Mouse (Mus musculus) erythroblast, adult 5-6 weeks (primary cell): ENCODE data around the gene Rab36. TPM values are rescaled to one million over a fixed set of nuclear protein-coding genes. Genes with fewer than 3 reads are reported as not detected.
"Not testable (repeated sequence)": the region's sequence is repeated elsewhere in the genome, so short reads cannot be mapped to it uniquely, and the experiment has no call there.

Experiments
- ATAC-seq: replicated peaks from 2 replicates; pipeline ENCODE4 v1.8.0; 2016; ENCODE audit warnings: moderate number of reproducible peaks, mild to moderate bottlenecking, moderate TSS enrichment, inconsistent platforms; ENCODE audit not compliant: poor library complexity, low FRiP score, severe bottlenecking
- total RNA-seq, 2 experiments: library from RNA; stranded (forward) in 1 of 2; stranded (reverse) in 1 of 2; fragments of 150-400 nt in 1 of 2; fragments of 200-764, 138-1000 nt in 1 of 2; gene quantifications; 2 replicates each; pipeline versions ENCODE4 v1.2.3 to v1.2.4; 2015 to 2017; ENCODE audit warnings: low replicate concordance in 2 of 2

Gene Rab36
- total RNA-seq, 2 experiments from 2014 or later = 1.4 TPM; not detected in 1

DNA sequence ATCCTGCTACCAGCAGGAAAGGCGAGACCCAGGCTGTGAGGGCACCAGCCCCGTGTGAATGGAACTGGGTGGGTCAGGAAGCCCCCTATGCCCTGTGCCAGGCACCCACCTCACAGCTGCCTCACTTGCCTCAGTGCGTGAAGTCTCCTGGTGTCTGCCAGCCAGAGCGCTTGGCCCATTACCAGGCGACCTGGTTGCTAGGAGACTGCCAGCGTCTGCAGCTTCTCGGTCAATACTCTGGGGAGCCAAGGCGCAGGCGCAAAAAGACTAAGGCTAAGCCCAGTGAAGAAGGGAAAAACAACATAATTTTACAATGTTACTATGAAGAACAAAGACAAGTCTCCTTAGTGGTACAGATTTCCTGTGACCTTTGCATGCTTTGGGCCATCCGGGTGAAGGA is 4.5 kb upstream of the Rab36 start, which contains the start of gene Rsph14:
Gene Rsph14 (minus strand): TSS at position 192 of the 400 bp plus-strand sequence.
- no peak for ATAC-seq

DNA sequence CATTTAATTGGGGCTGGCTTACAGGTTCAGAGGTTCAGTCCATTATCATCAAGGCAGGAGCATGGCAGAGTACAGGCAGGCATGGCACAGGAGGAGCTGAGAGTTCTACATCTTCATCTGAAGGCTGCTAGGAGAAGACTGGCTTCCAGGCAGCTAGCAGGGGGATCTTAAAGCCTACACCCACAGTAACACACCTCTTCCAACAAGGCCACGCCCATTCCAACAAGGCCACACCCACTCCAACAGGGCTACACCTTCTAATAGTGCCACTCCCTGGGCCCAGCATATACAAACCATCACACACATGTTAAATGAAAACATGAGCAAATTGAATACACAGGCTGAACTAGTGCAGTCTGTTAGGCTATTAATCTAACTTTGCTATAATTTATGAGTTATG is 5.2 kb downstream of the Rab36 start:
- ATAC-seq = not testable (repeated sequence)

DNA sequence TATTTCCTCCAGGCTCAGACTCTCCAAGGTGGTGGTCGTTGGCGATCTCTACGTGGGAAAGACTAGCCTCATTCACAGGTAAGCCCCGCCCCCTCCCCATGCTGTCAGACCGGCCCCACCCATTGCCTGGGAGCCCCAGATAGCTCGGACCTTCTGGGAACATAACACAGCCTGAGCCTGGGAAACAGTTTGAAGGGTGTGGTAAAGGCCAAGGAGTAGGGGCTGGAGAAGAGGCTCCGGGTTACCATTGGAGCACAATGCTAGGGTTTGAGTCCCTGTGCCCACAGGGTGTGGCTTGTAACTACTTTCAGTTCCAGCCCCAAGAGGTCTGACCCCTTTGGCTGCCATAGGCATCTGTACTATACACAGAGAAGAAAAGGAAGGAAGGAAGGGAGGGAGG is 7.6 kb downstream of the Rab36 start:
- no peak for ATAC-seq

- ATAC-seq = no peak
These were observed 9.0 kb downstream of the Rab36 start for GRCm38 (mm10) chr10:75045831-75046230.

- ATAC-seq = no peak
These were observed 11.9 kb downstream of the Rab36 start for GRCm38 (mm10) chr10:75048711-75049110.

DNA sequence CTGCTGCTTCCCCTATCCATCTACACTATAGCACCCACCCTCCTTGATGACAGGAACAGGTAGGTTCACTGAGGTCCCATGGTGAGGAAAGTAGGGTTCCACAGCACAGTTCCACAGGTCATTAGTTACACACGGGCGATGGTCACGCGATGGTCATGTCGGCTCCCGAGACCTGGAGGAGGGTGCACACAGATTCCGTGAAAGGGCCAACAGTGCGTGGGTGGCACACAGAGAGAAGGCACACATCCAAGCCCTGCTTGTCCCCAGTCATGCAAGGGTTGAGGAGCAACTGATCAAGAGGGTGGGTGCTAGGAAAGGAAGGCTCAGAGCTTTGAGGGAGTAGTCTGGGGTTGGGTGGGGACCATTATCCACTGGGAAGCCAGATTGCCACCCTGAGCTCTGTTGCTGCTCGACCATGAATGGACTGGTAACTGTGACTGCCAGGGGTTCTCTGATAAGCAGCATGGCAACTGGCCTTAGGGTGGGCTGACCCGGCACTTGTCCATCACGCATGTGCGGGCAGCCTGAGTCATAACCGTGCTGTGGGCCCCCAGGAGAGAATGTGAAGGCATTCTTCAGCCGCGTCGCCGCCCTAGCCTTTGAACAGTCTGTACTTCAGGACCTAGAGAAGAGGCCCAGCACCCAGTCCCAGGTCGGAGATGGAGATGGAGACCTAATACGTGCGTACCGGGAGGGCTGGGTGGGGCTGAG is 14.7 kb downstream of the Rab36 start:
- no peak for ATAC-seq

DNA sequence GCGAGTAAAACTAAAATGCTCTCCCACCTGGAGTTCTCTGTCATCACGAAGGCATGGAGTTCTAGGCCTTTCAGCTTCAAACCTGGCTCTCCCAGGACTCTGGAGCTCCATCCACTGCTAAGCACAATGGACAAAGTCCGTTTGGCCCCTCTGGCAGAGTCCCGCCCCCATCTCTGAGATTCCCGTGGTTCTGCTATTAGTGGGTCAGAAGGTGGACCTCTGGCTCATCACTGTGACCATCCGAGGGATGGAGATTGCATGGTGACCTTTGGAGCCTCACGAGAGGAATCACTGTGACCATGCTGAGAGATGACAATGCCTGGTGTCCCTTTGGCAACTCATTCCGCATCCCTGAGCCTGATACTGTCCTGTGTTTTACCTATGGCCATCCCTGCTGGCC is 16.0 kb downstream of the Rab36 start:
- no peak for ATAC-seq

DNA sequence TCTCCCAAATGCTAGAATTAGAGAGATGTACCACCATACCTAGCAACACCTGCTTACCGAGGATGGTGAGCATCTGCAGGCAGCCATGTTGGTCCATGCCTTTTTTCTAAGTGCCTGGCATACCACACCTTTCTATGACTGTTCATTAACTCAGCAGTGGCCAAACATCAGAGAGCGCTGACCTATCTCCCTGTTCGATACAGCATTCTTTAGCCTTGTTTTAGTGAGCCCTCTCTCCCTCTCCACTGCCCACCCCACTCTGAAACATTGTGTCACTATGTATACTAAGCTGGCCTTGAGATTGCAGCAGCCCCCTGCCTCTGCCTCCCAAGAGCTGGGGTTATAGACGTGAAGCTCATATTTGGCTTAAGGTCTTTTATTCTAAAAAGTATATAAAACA is 16.8 kb downstream of the Rab36 start:
- ATAC-seq = no peak

- no peak for ATAC-seq
These were observed 17.3 kb downstream of the Rab36 start for GRCm38 (mm10) chr10:75054125-75054524.

DNA sequence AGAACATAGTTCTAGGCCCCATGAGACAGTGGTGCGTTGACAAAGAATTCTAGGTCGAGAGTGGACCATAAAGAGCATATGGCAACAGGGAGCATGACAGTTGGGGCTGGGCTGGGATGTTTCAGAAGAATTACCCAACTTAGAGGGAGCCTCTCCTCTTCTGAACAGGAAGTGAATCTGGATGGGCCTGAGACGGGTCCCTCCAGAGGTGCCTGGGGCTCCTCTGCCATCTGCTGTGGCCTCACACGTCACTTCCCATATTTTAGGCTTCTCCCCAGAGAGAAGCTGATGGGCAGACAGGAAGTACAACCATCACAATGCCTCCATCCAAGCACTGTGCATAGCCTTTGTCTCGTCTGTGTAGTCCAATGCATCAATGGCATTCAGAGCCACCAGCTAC is 18.8 kb downstream of the Rab36 start:
- ATAC-seq = no peak

DNA sequence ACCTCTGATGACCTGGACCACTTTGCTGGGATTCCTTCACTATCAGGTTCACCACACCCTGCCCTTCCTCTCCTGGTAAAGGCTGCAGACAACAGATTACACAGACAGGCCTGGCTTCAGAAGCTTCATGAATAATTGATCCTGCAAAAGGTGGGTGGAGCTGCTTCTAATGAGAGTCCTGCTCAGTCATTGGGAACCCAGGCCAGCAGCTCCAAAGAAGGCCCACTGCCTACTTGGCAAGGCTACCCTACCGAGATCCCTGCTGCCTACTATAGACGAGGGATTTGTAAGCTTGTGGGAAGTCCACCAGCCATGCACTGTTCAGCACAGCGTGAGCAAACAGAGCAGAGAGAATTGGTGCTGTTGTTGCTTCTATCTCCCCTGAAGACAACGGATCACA is 19.4 kb downstream of the Rab36 start:
- no peak for ATAC-seq

- ATAC-seq = no peak
These were observed 21.5 kb downstream of the Rab36 start for GRCm38 (mm10) chr10:75058336-75058735.

DNA sequence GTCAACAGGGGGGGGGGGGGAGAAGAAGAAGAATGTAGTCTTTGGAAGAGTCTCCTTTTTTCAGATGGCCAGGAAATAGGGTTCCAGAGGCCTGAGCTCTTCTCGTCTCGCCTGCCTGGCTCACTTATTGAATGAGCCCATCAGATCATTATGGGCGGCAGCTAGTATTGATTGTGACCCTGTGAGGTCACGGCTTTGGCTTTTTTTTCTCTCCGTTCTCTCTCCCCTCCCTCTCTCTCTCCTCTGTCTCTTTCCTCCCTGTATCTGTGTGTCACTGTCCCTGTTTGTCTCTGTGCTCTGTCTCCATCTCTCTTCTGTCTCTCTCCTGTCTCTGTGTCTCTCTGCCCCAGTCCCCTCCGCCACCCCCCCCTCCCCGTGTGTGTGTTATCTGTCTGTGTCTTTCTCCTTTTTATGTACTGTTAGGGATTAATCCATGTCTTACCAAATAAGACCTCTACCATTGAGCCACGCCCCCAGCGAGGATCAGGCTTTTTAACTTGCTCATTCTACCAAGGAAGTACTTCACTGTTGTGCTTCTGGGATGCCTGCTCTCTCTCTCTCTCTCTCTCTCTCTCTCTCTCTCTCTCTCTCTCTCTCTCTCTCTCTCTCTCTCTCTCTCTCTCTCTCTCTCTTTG is 22.0 kb downstream of the Rab36 start:
- ATAC-seq = no peak

DNA sequence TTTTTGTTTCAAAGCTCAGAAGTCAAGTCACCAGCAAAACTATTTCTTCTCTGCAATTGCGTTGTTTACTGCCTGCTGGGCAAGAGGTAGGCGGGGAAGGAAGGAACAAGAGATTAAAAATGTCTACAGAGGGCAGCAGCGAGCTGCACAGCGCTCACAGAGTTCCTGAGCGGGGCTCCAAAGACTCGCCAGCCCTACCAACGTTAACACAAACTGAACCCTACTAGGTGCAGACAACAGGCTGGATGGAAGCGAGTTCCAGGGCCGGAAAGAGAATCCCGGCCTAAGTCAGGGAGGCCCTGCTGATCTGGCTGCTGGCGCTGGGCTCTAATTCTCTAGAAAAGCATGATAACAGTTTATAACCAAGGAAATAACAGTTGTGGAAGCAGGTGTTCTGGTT is 22.5 kb downstream of the Rab36 start:
- no peak for ATAC-seq

GRCm38 (mm10) chr10:75060217-75060842 is 23.5 kb downstream of the Rab36 start, which contains the start of gene Bcr:
Gene Bcr, plus strand, starts transcription at chr10:75060592.
- no peak for ATAC-seq

DNA sequence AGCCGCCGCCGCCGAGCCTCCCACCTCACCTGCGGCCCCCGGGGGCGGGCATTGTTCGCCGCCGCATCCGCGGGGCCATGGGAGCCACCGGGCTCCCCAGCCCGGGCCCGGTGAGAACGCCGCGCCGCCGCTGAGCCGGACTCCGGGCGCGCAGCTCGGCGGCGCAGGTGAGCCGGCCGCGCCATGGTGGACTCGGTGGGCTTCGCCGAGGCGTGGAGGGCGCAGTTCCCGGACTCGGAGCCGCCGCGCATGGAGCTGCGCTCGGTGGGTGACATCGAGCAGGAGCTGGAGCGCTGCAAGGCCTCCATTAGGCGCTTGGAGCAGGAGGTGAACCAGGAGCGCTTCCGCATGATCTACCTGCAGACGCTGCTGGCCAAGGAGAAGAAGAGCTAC is 24.0 kb downstream of the Rab36 start:
- ATAC-seq = no peak

- ATAC-seq = no peak
These were observed 24.7 kb downstream of the Rab36 start for GRCm38 (mm10) chr10:75061341-75062188.

GRCm38 (mm10) chr10:75062189-75062561 is 25.3 kb downstream of the Rab36 start:
- ATAC-seq = no peak

- ATAC-seq = no peak
These were observed 25.8 kb downstream of the Rab36 start for GRCm38 (mm10) chr10:75062621-75063020.

DNA sequence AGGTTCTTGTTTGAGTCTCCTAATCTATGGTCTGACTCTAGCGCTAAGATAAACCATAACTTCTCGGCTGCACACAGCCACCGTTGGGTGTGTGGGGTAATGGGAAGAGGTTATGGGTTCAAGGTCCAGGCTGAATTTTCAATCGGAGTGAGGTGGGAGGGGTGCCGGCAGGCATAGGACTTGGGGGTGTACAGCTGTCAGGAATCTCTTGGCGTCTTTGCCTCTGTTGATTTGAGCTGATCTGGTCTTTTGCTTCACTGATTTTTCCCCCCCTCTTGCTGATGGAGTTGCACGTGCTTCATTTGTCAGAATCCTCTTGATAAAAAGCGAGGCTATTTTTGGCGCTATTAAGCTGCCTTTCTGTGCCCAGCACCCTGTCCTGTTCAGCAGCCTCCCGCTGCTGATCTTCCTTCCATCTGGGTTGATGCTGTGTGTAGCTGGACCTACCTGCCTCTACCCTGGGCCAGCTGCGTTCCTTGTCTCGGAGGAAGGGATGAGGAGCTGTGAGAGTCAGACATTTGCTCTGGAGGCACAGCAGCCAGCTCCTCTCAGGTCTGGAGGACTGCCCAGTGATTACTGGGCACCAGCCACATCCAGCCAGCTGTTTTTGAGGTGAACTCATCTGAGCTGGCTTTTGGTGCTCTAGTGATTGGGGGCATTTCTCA is 26.6 kb downstream of the Rab36 start:
- no peak for ATAC-seq
